Mouse (Mus musculus) frontal cortex, postnatal 36 days (tissue): ENCODE measurements at regions not wholly inside any gene's neighbourhood (a gene's known extent, or its start where the extent isn't known, plus 50 kb on each side); places are given as distances from the start of the nearest gene placed in this dataset.

Experiments used
- DNase-seq, 2 experiments: peaks; one replicate each; pipeline ENCODE4 v3.0.0; 2022; ENCODE audit warnings: low spot score in 2 of 2

- no peak for DNase-seq
These were observed 74.7 kb downstream of the Cep44 start for GRCm38 (mm10) chr8:56476158-56476557.

- peak in 1 of 2 experiments; percentile 26 for DNase-seq
These were observed 75.7 kb downstream of the Cep44 start for GRCm38 (mm10) chr8:56475138-56475537.

- DNase-seq = no peak
These were observed 76.5 kb downstream of the Cep44 start for GRCm38 (mm10) chr8:56474335-56474734.

- DNase-seq = no peak
These were observed 85.8 kb downstream of the Cep44 start for GRCm38 (mm10) chr8:56465091-56465490.

- DNase-seq = no peak
These were observed 99.9 kb downstream of the Cep44 start for GRCm38 (mm10) chr8:56450982-56451381.

GRCm38 (mm10) chr8:56443676-56444075, 107.2 kb downstream of the Cep44 start:
- DNase-seq = no peak

GRCm38 (mm10) chr8:56439417-56439816, 111.4 kb downstream of the Cep44 start:
- no peak for DNase-seq

GRCm38 (mm10) chr8:56434826-56435225, 116.0 kb downstream of the Cep44 start:
- DNase-seq = no peak

GRCm38 (mm10) chr8:56412026-56412425, 117.6 kb downstream of the Hpgd start:
- no peak for DNase-seq

- DNase-seq = no peak
These were observed 116.0 kb downstream of the Hpgd start for GRCm38 (mm10) chr8:56410412-56410811.

- no peak for DNase-seq
These were observed 112.9 kb downstream of the Hpgd start for GRCm38 (mm10) chr8:56407267-56407666.

GRCm38 (mm10) chr8:56406317-56406716, 111.9 kb downstream of the Hpgd start:
- no peak for DNase-seq

- DNase-seq = no peak
These were observed 103.2 kb downstream of the Hpgd start for GRCm38 (mm10) chr8:56397611-56398010.

- DNase-seq = no peak
These were observed 102.0 kb downstream of the Hpgd start for GRCm38 (mm10) chr8:56396352-56396751.

GRCm38 (mm10) chr8:56392626-56393025, 98.2 kb downstream of the Hpgd start:
- DNase-seq = no peak

GRCm38 (mm10) chr8:56392158-56392557, 97.8 kb downstream of the Hpgd start:
- DNase-seq = no peak
